Mouse (Mus musculus): Measurements from ENCODE around the gene Ppp1r17. TPM values are rescaled to one million over a fixed set of nuclear protein-coding genes. Genes with fewer than 3 reads are reported as not detected.

Gene Ppp1r17
- polyA plus RNA-seq, 1 experiment, result not detected

GRCm38 (mm10) chr6:56049104-56049503, 31.8 kb downstream of the Ppp1r17 start:
- Histone ChIP-seq H3K4me1 (ENCODE audit: control insufficient read depth, insufficient read depth, insufficient read length, low read length) (no peaks in the 10 kb centered on the region), H3K4me3 (ENCODE audit: insufficient read depth, low read depth, low read length) (no peak overlapping the region), H3K27ac (replicated peaks; ENCODE audit: low read depth, low read length) (no peak overlapping the region)

GRCm38 (mm10) chr6:56063736-56064135, 46.4 kb downstream of the Ppp1r17 start:
- Histone ChIP-seq H3K4me3 (ENCODE audit: insufficient read depth, low read depth, low read length) (no peak overlapping the region), H3K27ac (replicated peaks; ENCODE audit: low read depth, low read length) (no peak overlapping the region), H3K4me1 (ENCODE audit: control insufficient read depth, insufficient read depth, insufficient read length, low read length) (no peaks in the 10 kb centered on the region)

- Histone ChIP-seq H3K27ac (replicated peaks; ENCODE audit: low read depth, low read length) (no peak overlapping the region), H3K4me1 (ENCODE audit: control insufficient read depth, insufficient read depth, insufficient read length, low read length) (no peaks in the 10 kb centered on the region), H3K4me3 (ENCODE audit: insufficient read depth, low read depth, low read length) (no peak overlapping the region)
Measured at GRCm38 (mm10) chr6:56066632-56067282, 49.5 kb downstream of the Ppp1r17 start.

- Histone ChIP-seq H3K27ac (replicated peaks; ENCODE audit: low read depth, low read length) (no peak overlapping the region), H3K4me1 (ENCODE audit: control insufficient read depth, insufficient read depth, insufficient read length, low read length) (no peaks in the 10 kb centered on the region), H3K4me3 (ENCODE audit: insufficient read depth, low read depth, low read length) (no peak overlapping the region)
Measured at GRCm38 (mm10) chr6:56068516-56068915, 51.2 kb downstream of the Ppp1r17 start.

GRCm38 (mm10) chr6:56076378-56076805, 59.1 kb downstream of the Ppp1r17 start:
- Histone ChIP-seq H3K4me1 (ENCODE audit: control insufficient read depth, insufficient read depth, insufficient read length, low read length) (no peaks in the 10 kb centered on the region), H3K4me3 (ENCODE audit: insufficient read depth, low read depth, low read length) (no peak overlapping the region), H3K27ac (replicated peaks; ENCODE audit: low read depth, low read length) (no peak overlapping the region)

Other genes with a start within 250 kb of the Ppp1r17 start
- gene Itprid1, start 180.6 kb upstream of the Ppp1r17 start, polyA plus RNA-seq (2012; ENCODE audit: insufficient read depth, insufficient read length, missing spikeins), result not detected in 2 replicates

Measured in brown adipose tissue, adult 24 weeks (tissue).